8 mouse cellular contexts compared by ENCODE assay signal in the genomic region with DNA sequence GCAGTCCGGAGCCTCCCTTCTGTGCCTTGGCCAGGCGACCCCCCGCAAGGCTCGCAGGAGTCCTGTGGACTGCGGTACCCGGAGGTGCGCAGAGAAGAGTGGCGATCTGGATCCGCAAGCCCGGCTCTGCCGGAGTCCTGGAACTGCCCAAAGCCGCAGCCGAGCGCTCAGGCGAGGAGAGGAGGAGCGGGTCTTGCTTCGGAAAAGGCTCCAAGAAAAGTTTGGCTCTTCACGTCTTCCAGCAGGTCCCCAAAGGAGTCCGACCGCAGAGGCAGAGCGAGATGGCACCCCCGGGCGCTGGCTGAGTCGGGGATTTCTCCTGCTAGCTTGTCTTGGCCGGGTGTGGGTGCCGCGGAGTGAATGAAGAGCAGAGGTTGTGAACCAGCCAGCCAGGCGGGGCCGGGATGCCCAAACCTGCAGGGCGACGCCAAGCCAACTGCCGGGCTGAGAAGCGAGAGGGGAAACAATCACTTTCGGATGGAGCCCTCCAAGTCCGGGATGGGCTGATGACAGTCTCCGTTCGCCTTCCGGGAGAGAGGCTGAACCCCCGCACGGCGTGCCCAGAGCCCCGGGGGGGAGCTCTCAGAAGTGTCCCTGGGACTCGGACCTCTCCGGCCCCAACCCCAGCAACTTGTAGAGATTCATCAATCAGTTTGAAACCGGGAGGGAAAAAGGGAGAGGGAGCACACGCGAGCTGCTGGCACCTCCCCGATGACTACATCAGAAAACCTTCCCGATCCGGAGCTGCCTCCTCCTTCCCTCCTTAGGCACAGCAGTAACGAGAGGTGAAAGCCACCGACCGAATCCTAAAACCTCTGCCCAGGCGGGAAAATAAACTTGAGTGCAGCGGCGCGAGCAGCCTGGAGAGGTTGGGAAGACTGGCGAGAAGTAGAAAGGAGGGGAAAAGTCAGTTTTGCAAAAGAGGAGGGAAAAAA. TPM values are rescaled to one million over a fixed set of nuclear protein-coding genes. Genes with fewer than 3 reads are reported as not detected.
DNase-seq lines count a peak whose midpoint lies in the region; ATAC-seq and TF ChIP-seq lines count a peak whose summit lies in the region.

No protein-coding gene starts in this region.

- 0 out of 2 replicates have a peak, but pooled peaks have one; percentile 25 for ATAC-seq in megakaryocyte-erythroid progenitor cell, adult 5-6 weeks (replicated peaks; ENCODE audit: low FRiP score, low TSS enrichment, poor library complexity, severe bottlenecking)

- H3K27ac ChIP-seq in cortical plate, adult 2 months (ENCODE audit: insufficient read depth, low read length), result peak overlapping the region; percentile 79

- intact Hi-C loops in gastrocnemius, postnatal 14 days (cut with DNase I; ENCODE audit: low total_unique reads), result no loop called here
- intact Hi-C loops in left cerebral cortex, postnatal 25 days (cut with DNase I), result loop anchor here (5.0 to 10.0 kb wide), 5 partner anchors 130 to 407 kb away; no protein-coding TSS in a partner anchor

- peak; percentile 54 to 68 for DNase-seq in adrenal gland, adult 18-20 months (ENCODE audit: low spot score in 2 of 2)
- DNase-seq in gastrocnemius, postnatal 14 days, result peak; percentile 31
- DNase-seq in induced T-regulatory cell, adult 2 months (ENCODE audit: low read depth), result peak; percentile 39
- peak; percentile 40 to 57 for DNase-seq in left cerebral cortex, postnatal 25 days (ENCODE audit: low spot score in 2 of 2)
- DNase-seq in right cerebral cortex, postnatal 36 days (ENCODE audit: low spot score in 2 of 2), result peak; percentile 16 to 31
- DNase-seq in c-Kit-positive CD71-positive TER-119-positive erythroid progenitor cells, embryonic 14.5 days (ENCODE audit: low spot score), result no peak

- no peak for TF ChIP-seq POLR2A in cortical plate, adult 2 months (IDR thresholded peaks at IDR 0.05; ENCODE audit: extremely low read depth, insufficient read depth, low read length)

- H3K4me1 ChIP-seq in cortical plate, adult 2 months (ENCODE audit: control insufficient read depth, insufficient read depth, low read length), result peaks cover 1% of the 10 kb centered on the region; the same call in 1 of the 2 replicates

- H3K4me3 ChIP-seq in cortical plate, adult 2 months (ENCODE audit: insufficient read depth, low read length), result peak overlapping the region; percentile 57

- TF ChIP-seq CTCF in cortical plate, adult 2 months (IDR thresholded peaks at IDR 0.05; ENCODE audit: extremely low read depth, insufficient read depth, low read length), result no peak

RNA-seq across cellular contexts. Expression of gene Efna5, which starts 0.9 kb away (rescaled TPM):
- 10 to 100 TPM; 16.2 to 18.2 TPM for total RNA-seq in adrenal gland, adult 18-20 months (2021)
- polyA plus RNA-seq in cortical plate, adult 2 months (2012; rRNA removed), result 13.6 and 14.8 TPM in 2 replicates
- 1 to 10 TPM; 1.5 to 1.6 TPM for total RNA-seq in gastrocnemius, postnatal 14 days (2021)
- 10 to 100 TPM; 32.8 to 41.5 TPM for total RNA-seq in left cerebral cortex, postnatal 25 days (2021)
- total RNA-seq in megakaryocyte-erythroid progenitor cell, adult 5-6 weeks (2014; fragmentation: Nextera tagmentation), result not detected in 2 replicates
- not detected in 2 replicates for total RNA-seq in megakaryocyte-erythroid progenitor cell, adult 5-6 weeks (2017)

Comparison
In these comparisons a context has a peak if more than half of its experiments do, and no peak if none do; other contexts are left out.
1. RNA of gene Efna5, which starts 0.9 kb away (total RNA-seq): 32.8 to 41.5 TPM in left cerebral cortex, postnatal 25 days and 16.2 to 18.2 TPM in adrenal gland, adult 18-20 months; 1.5 to 1.6 TPM in gastrocnemius, postnatal 14 days and not detected in megakaryocyte-erythroid progenitor cell, adult 5-6 weeks; every median in the first group is over 4 times any median in the second.